Mouse (Mus musculus) CH12.LX (cell line): Measurements from ENCODE around the gene Spdye4b. TPM values are rescaled to one million over a fixed set of nuclear protein-coding genes. Genes with fewer than 3 reads are reported as not detected.

Source experiments
- DNase-seq: peaks from one replicate; pipeline ENCODE4 v3.0.0-alpha.2; 2013; ENCODE audit errors: extremely low read depth
- H3K27ac ChIP-seq: 2 replicates; pipeline ENCODE4 v1.5.1; 2012; ENCODE audit warnings: low read depth, mild to moderate bottlenecking, control low read depth, moderate library complexity; ENCODE audit not compliant: insufficient read depth
- H3K27me3 ChIP-seq: replicated peaks from 2 replicates; pipeline ENCODE3; 2012; ENCODE audit warnings: inconsistent platforms
- H3K36me3 ChIP-seq, 2 experiments: replicated peaks in 1 of 2; 2 replicates each; pipeline versions ENCODE3 to v1.6.1; 2012; ENCODE audit warnings: inconsistent platforms in 1 of 2, low read length in 1 of 2, mild to moderate bottlenecking in 1 of 2, mixed read lengths in 1 of 2, moderate library complexity in 1 of 2; ENCODE audit not compliant: control insufficient read depth in 1 of 2, insufficient read depth in 1 of 2
- H3K4me1 ChIP-seq, 2 experiments: 2 replicates each; pipeline ENCODE4 v1.6.1; 2012; ENCODE audit warnings: inconsistent platforms in 1 of 2, moderate library complexity in 1 of 2; ENCODE audit not compliant: insufficient read depth in 2 of 2, control insufficient read depth in 1 of 2
- H3K4me2 ChIP-seq: 2 replicates; pipeline ENCODE4 v1.6.1; 2012; ENCODE audit warnings: low read depth, mild to moderate bottlenecking, control low read depth; ENCODE audit not compliant: poor library complexity, insufficient read depth, severe bottlenecking
- H3K4me3 ChIP-seq, 3 experiments: fragments of 150-350 bp in 1 of 3; sonication (generic) in 1 of 3; replicated peaks in 1 of 3; 2 replicates each; pipeline versions ENCODE3 to v1.5.1; 2011 to 2012; ENCODE audit warnings: low read depth in 2 of 3, low read length in 2 of 3, mild to moderate bottlenecking in 2 of 3, moderate library complexity in 2 of 3, control low read depth in 1 of 3, improper control_type of control experiment in 1 of 3, inconsistent platforms in 1 of 3, mixed read lengths in 1 of 3; ENCODE audit not compliant: poor library complexity in 1 of 3
- H3K79me2 ChIP-seq: replicated peaks from 2 replicates; pipeline ENCODE4 v1.6.1; 2012; ENCODE audit warnings: mild to moderate bottlenecking, moderate library complexity; ENCODE audit not compliant: control insufficient read depth, poor library complexity, insufficient read depth, severe bottlenecking; ENCODE audit errors: extremely low read depth
- H3K9ac ChIP-seq: 2 replicates; pipeline ENCODE4 v1.6.1; 2012; ENCODE audit warnings: low read depth, mild to moderate bottlenecking, control low read depth, moderate library complexity; ENCODE audit not compliant: insufficient read depth
- H3K9me3 ChIP-seq: replicated peaks from 2 replicates; pipeline ENCODE3; 2012; ENCODE audit warnings: low read length, inconsistent platforms, mixed read lengths
- CHD2 ChIP-seq: IDR thresholded peaks from 2 replicates; pipeline ENCODE4 v1.6.1; 2011; ENCODE audit warnings: low read length, improper control_type of control experiment
- CTCF ChIP-seq, 2 experiments: IDR thresholded peaks in 1 of 2; conservative IDR thresholded peaks in 1 of 2; 2 replicates each; pipeline ENCODE4 v1.5.1; 2011 to 2012; ENCODE audit warnings: low read depth in 2 of 2, low read length in 2 of 2, improper control_type of control experiment in 1 of 2, inconsistent platforms in 1 of 2, mild to moderate bottlenecking in 1 of 2, moderate library complexity in 1 of 2
- HCFC1 ChIP-seq: IDR thresholded peaks from 2 replicates; pipeline ENCODE4 v1.6.1; 2012; ENCODE audit warnings: low read depth, mild to moderate bottlenecking, inconsistent platforms, low read length, improper control_type of control experiment
- JUND ChIP-seq: conservative IDR thresholded peaks from 2 replicates; pipeline ENCODE4 v1.6.1; 2011; ENCODE audit warnings: low read depth, low read length, improper control_type of control experiment
- MAX ChIP-seq: IDR thresholded peaks from 2 replicates; pipeline ENCODE4 v1.6.1; 2011; ENCODE audit warnings: low read length, improper control_type of control experiment
- MXI1 ChIP-seq: IDR thresholded peaks from 2 replicates; pipeline ENCODE4 v1.6.1; 2011; ENCODE audit warnings: mild to moderate bottlenecking, low read depth, low read length, improper control_type of control experiment
- MYC ChIP-seq: IDR thresholded peaks from 2 replicates; pipeline ENCODE4 v1.6.1; 2011; ENCODE audit warnings: low read depth, mild to moderate bottlenecking, improper control_type of control experiment, low read length
- POLR2A ChIP-seq: IDR thresholded peaks from 2 replicates; pipeline ENCODE4 v1.6.1; 2011; ENCODE audit warnings: low read depth, mild to moderate bottlenecking, improper control_type of control experiment, low read length
- RAD21 ChIP-seq: IDR thresholded peaks from 2 replicates; pipeline ENCODE4 v1.6.1; 2011; ENCODE audit warnings: low read depth, mild to moderate bottlenecking, low read length, improper control_type of control experiment, moderate library complexity
- SIN3A ChIP-seq: IDR thresholded peaks from 2 replicates; pipeline ENCODE4 v1.6.1; 2012; ENCODE audit warnings: low read length, improper control_type of control experiment, inconsistent platforms
- SMC3 ChIP-seq: IDR thresholded peaks from 2 replicates; pipeline ENCODE4 v1.6.1; 2011; ENCODE audit warnings: low read depth, low read length, improper control_type of control experiment
- USF1 ChIP-seq: IDR thresholded peaks from 2 replicates; pipeline ENCODE4 v1.6.1; 2014; ENCODE audit warnings: low read depth, mild to moderate bottlenecking, inconsistent platforms, low read length, improper control_type of control experiment
- USF2 ChIP-seq: conservative IDR thresholded peaks from 2 replicates; pipeline ENCODE4 v1.6.1; 2011; ENCODE audit warnings: low read depth, low read length, improper control_type of control experiment
- ZKSCAN1 ChIP-seq: IDR thresholded peaks from 2 replicates; pipeline ENCODE4 v1.6.1; 2012; ENCODE audit warnings: low read depth, inconsistent platforms, low read length, improper control_type of control experiment, borderline replicate concordance
- ZMIZ1 ChIP-seq: IDR thresholded peaks from 2 replicates; pipeline ENCODE4 v1.6.1; 2012; ENCODE audit warnings: low read depth, mild to moderate bottlenecking, inconsistent platforms, low read length, improper control_type of control experiment
- ZNF384 ChIP-seq: IDR thresholded peaks from 2 replicates; pipeline ENCODE4 v1.6.1; 2012; ENCODE audit warnings: low read depth, low read length, improper control_type of control experiment, inconsistent platforms
- dilution Hi-C: fragments of 300-500 bp; cut with MboI; formaldehyde crosslinking; loops from 2 replicates; pipeline ENCODE4 v1.14.3; 2020; ENCODE audit warnings: low sequenced_read_pairs; ENCODE audit not compliant: extremely low pct_unique_long_range_greater_than_20kb, extremely low pct_ligation_motif_present
- in situ Hi-C: fragments of 300-500 bp; cut with MboI; formaldehyde crosslinking; loops from 3 replicates; pipeline ENCODE4 v1.14.3; 2019; ENCODE audit warnings: low sequenced_read_pairs, low pct_ligation_motif_present, low pct_unique_long_range_greater_than_20kb, mixed read lengths
- polyA plus RNA-seq: library from polyadenylated mRNA; unstranded; fragments of >175 nt; gene quantifications from 2 replicates; pipeline ENCODE4 v1.2.1, GENCODE M21; 2012; ENCODE audit warnings: low read depth; ENCODE audit not compliant: insufficient read length
- total RNA-seq, 2 experiments: library from RNA; depleted of rRNA; stranded (reverse); fragments of 300-350 nt in 1 of 2; fragments of >200 nt in 1 of 2; gene quantifications; 2 replicates each; pipeline ENCODE4 v1.2.3; 2012 to 2014

The Spdye4b gene
- total and polyA plus RNA-seq, 3 experiments = not detected

DNA sequence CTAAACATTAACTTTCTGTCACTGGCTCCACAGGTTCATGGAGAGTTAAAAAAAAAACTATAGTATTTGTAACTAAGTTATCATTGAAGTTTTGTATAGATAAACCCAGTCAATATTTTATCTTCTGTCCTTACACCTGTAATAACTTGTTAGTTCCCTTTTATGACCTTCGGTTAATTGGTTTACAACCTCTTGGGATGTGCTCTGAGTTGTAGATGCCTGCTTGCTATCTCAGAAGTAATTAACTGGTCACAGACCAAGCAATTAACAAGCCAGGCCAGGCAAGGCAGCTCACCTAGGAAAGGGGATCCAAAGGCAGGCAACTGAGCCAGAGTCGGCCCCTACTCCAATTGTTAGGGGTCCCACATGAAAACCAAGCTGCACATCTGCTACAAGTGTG is 33.0 kb downstream of the Spdye4b start:
- no peak overlapping the region for H3K27ac ChIP-seq
- TF ChIP-seq HCFC1 (no peak), POLR2A (no peak), SMC3 (no peak), RAD21 (no peak), USF1 (no peak)
- no peak overlapping the region for H3K9ac ChIP-seq
- in situ Hi-C loops = no loop called here
- no peak for DNase-seq
- no peaks in the 10 kb centered on the region for H3K79me2 ChIP-seq
- dilution Hi-C loops = no loop called here
- H3K4me3 ChIP-seq = no peak overlapping the region
- peaks cover 2% of the 10 kb centered on the region for H3K9me3 ChIP-seq
- H3K36me3 ChIP-seq = no peaks in the 10 kb centered on the region
- no peaks in the 10 kb centered on the region for H3K4me1 ChIP-seq
- peaks cover 3% of the 10 kb centered on the region for H3K27me3 ChIP-seq
- H3K4me2 ChIP-seq = no peak overlapping the region

DNA sequence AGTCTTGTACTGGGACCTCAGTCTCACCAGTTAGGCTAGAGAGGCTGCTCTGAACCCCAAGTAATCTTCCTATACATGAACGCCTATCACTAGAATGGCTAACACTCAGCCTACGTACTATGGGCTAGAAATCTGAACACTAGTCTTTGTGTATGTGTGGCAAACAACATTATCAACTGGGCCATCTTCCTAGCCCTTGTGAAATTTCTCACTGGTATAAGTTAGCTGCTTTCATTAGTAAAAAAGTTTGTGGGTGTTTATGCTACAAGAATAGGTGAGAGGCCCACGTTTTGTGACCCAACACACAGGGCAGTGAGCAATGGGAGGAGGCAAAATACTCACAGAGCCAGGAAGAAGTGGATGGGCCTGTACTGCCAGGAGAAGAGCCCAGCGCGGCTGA is 40.2 kb downstream of the Spdye4b start:
- dilution Hi-C loops (no loop called here), in situ Hi-C loops (no loop called here)
- no peaks in the 10 kb centered on the region for H3K4me1 ChIP-seq
- H3K9me3 ChIP-seq = peaks cover 4% of the 10 kb centered on the region
- H3K27ac ChIP-seq = no peak overlapping the region
- no peak overlapping the region for H3K4me3 ChIP-seq
- no peak for DNase-seq
- H3K4me2 ChIP-seq = no peak overlapping the region
- TF ChIP-seq JUND = no peak
- TF ChIP-seq CTCF (conservative IDR thresholded peaks at IDR 0.05 in 1 of 2, IDR thresholded peaks at IDR 0.05 in 1 of 2; ENCODE audit: low read depth in 2 of 2, low read length in 2 of 2) = no peak
- no peak for TF ChIP-seq MXI1
- no peak for TF ChIP-seq MAX
- no peak for TF ChIP-seq HCFC1
- TF ChIP-seq USF2 = no peak
- no peak for TF ChIP-seq SIN3A
- no peak for TF ChIP-seq MYC
- TF ChIP-seq CHD2 = no peak
- no peak for TF ChIP-seq ZMIZ1
- no peak for TF ChIP-seq ZKSCAN1
- H3K27me3 ChIP-seq = peaks cover 8% of the 10 kb centered on the region
- H3K36me3 ChIP-seq = no peaks in the 10 kb centered on the region
- no peaks in the 10 kb centered on the region for H3K79me2 ChIP-seq
- no peak overlapping the region for H3K9ac ChIP-seq

DNA sequence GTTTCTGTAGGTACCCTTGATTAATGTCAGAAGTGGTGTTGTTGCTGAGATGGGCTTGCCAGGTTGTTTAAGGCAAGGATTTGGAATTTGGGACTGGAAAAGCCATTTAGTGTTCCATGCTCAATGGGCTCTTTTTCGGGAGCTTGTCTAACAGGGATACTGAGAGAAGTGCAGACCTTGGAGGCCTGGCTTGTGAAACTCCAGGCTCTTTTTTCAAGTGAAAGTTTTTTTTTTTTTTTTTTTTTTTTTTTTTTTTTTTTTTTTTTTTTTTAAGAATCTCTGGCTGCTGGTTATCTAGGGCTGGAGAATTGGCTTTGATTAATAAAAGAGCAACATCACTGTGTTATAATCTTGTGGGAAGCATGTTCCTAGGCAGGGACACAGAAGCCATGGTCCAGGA is 41.5 kb downstream of the Spdye4b start:
- Histone ChIP-seq H3K9ac (no peak overlapping the region), H3K4me2 (no peak overlapping the region), H3K27ac (no peak overlapping the region), H3K27me3 (peaks cover 14% of the 10 kb centered on the region), H3K36me3 (no peaks in the 10 kb centered on the region), H3K9me3 (peaks cover 4% of the 10 kb centered on the region), H3K4me3 (no peak overlapping the region), H3K4me1 (no peaks in the 10 kb centered on the region), H3K79me2 (no peaks in the 10 kb centered on the region)
- DNase-seq = no peak
- peak; percentile 65 for TF ChIP-seq ZNF384
- no peak for TF ChIP-seq CHD2
- in situ Hi-C loops = no loop called here
- dilution Hi-C loops = no loop called here
